Mouse (Mus musculus) gastrocnemius, postnatal 14 days (tissue): ENCODE measurements at regions not wholly inside any gene's neighbourhood (a gene's known extent, or its start where the extent isn't known, plus 50 kb on each side); places are given as distances from the start of the nearest gene placed in this dataset.

Experiments used
- DNase-seq: peaks from one replicate; pipeline ENCODE4 v3.0.0; 2021; ENCODE audit warnings: mixed read lengths
- intact Hi-C: fragments of 180-260 bp; cut with DNase I; formaldehyde crosslinking; loops from one replicate; pipeline ENCODE4 v1.15.1; 2025; ENCODE audit warnings: low total_unique reads

- DNase-seq = no peak
- intact Hi-C loops = no loop called here
Observed at GRCm38 (mm10) chr9:61296311-61296947, 75.7 kb upstream of the Tle3 start.

DNA sequence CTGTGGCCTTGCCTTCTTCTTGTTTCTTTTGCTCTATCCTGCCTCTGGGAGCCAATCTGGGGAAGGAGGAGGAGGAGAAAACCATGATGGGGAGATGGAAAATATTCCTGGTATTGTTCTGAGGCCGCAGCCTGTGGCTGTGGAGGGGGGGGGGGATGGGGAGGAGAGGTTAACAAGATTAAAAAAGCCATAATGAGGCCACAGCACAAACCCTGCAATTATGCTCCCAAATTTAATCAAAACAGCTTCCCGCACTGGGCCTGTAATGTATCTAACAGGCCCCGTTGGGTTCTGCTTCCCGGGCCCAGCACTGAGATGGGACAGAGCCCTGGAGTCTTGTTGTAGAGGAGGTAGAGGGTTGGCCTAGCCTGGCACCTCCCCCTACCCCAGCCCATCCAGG, 74.8 kb upstream of the Tle3 start:
- intact Hi-C loops = no loop called here
- DNase-seq = no peak

- DNase-seq = no peak
- intact Hi-C loops = no loop called here
Observed at GRCm38 (mm10) chr9:61299873-61300560, 72.1 kb upstream of the Tle3 start.

DNA sequence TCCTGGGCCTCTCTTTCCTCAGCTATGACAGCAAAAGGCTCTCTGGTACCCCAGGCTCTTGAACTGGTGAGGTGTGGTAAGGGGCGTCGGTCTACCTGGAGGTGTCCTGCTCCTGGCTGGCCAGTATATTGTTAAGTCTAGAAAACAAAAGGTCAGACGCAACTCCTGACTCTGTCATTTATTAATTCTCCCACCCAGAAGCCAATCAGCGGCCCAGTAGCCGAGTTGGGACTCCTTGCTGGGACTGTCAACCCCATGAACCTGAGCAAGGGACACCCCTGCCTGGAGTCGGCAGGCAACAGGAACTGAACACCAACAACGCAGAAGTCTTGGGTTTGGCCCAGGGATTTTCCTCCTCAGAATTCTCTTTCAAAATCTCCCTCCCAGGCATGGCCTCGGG, 71.1 kb upstream of the Tle3 start:
- intact Hi-C loops = no loop called here

GRCm38 (mm10) chr9:61302724-61303123, 69.4 kb upstream of the Tle3 start:
- no peak for DNase-seq
- intact Hi-C loops = no loop called here

More for the DNA sequence above, 71.1 kb upstream of the Tle3 start:
- DNase-seq = no peak

DNA sequence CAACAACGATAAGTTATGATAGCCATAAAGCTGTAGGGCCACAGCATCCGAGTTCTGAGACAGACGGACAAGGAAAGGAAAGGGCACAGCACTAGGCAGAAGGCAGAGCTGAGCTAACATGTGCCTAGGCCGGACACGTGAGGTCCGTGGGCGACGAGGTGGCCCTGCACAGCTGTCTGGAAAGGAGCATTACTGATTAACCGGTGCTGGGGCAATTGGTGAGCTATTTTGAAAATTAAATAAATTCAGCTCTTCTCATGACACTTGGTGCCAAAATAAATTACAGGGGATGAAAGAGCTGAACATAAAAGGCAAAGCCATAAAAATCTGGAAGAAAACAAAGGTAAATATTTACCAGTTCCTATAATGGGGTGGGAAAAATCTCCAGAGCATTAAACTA, 65.9 kb upstream of the Tle3 start:
- no peak for DNase-seq
- intact Hi-C loops = no loop called here

DNA sequence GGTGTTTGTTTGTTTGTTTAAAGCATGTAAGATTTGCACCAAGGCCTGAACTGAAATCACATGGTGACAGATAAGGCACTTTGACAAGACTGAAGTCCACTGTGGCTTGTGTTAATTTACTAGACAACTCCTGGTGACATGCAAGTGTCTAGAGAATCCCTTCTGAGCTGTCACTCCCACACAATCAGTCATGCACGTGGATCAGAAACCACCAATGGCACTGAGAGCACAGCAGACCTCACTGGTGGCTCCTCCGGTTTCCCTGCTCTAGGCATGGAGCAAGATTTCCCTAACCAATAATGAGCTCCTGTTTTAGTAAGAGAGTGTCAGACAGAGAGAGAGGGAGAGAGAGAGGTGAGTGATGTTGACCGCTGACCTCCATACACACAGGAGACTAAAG, 63.1 kb upstream of the Tle3 start:
- DNase-seq = no peak
- intact Hi-C loops = no loop called here

DNA sequence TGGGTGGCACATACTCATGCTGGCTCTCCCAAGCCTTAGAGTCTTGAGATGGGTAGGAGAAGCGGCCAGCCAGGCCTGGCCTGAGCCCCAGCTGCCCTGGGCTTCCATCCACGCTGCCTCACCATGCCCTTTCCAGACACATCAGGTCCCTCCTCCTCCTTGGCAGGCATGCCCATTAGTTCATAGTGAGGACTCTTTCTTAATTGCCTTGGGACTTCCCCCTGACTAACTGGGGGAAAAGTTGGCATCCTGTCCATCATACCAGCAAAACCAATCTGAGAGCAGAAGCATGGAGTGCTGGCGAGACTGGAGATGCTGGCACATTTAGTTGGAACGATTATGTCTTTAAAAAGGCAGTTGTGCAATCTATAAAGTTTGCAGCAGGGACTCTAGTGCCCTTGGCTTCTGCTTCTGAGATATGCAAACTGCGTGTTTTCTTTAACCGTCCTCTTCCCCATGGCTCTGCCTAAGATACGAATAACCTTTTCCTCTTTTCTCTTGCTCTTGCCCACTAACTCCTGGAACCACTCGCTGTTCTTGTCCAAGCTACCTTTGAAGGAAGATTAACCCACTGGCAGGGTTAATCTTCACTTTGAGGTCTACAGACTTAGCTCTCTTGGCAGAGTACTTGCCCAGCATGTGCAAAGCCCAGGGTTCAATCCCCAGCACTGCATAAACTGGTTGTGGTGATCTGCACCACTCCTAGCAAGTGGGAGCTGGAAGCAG, 62.2 kb upstream of the Tle3 start:
- intact Hi-C loops = no loop called here
- peak; percentile 63 for DNase-seq

DNA sequence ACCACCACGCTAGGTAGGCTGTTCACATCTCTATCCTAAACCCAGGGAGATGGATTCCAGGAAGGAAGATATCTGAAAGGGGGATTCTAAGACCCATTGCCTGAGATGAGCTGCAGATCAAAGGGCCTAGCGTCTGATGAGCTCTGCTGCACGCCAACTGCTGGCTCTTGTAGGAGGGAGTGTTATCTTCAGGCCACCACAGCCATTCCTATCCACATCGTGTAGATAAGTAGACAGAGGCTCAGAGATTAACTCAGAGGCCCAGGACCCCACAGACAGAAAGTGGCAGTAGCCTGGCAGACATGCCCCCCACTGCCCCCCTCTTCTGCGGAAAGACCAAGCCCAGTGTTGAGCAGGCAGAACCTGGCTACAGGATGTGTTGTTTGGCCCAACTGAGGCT, 61.6 kb upstream of the Tle3 start:
- DNase-seq = no peak
- intact Hi-C loops = no loop called here

DNA sequence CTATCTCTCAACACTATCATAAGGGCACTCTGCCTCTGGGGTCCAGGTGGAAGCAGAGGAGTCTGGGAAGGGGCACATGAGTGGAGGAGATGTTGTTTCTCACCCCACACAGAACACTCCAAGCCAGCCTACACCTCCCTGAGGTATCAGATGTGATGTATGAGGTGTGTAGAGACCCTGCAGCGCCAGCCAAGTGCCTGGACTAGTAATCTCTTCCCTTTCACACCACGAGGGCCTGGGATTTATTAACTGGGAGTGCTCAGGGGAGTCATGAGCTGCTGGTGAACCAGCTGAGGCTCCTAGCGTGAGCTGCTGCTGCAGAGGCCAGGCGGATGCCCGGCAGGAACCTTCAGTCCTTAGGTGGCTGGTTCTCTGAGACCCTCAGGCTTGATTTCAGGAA, 60.6 kb upstream of the Tle3 start:
- intact Hi-C loops = no loop called here
- DNase-seq = no peak

- intact Hi-C loops = no loop called here
- DNase-seq = no peak
Observed at GRCm38 (mm10) chr9:61314630-61315179, 57.5 kb upstream of the Tle3 start.

DNA sequence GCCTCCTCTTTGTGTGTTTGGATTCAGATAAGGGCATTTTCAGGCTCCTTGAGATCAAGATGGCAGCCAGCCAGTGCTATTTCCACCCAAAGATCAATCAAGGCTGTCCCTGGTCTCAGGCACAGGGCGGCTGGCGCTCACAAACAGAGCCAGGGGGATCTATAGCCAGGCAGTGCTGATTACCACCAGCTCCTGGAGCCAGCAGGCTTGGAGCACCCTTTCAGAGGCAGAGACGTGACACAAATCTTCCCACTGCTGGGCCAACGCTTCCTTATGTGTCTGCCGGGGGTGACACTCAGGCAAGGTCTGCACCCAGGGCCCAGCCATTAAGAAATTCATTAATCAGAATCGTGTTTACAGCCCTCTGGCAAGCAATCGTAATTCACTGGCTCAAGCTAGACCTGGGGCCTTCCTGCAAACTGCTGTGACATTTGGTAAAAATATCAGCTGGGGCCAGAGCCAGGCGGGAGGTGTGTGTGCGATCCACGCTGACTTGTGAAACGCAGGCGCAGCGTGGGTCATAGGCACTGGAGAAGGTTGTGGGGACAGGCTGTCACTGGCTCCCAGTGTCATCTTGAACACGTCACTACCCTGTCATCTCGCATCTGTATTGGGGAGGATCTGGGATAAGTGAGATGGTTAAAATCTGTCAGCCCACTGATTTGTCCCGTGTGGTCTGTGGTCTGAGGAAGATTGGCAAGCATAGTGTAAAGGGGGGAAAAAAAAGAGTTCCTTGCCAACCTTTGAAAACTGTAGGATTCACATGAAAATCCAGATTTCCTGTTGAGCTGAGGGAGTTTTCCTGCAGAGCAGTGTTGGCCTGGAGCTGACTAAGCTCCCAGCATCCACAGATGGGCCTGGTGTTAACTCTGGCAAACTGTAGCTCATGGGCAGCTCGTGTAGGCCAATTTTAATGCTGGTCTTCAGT, 56.5 kb upstream of the Tle3 start:
- intact Hi-C loops = no loop called here
- DNase-seq = peak; percentile 64

DNA sequence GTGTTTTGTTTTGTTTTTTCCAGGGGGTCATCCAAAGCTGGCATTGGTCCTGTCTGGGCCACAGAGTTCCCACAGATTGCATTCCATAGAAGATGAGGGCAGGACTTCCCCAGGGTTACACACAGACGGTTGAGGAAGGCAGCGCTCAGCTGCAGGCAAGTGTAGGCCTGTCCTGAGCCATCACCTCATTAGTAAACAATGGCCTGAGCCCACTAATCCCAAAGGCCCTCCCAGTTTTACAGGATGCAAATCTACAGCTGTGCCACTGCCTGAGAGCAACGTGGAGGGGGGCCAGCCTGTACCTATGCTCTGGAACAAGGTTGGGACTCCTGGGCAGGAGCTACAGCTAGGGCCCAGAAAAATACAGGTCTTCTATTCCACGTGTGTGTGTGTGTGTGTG, 55.7 kb upstream of the Tle3 start:
- intact Hi-C loops = no loop called here
- no peak for DNase-seq

- intact Hi-C loops = no loop called here
- DNase-seq = peak; percentile 31
Observed at GRCm38 (mm10) chr9:61319721-61320120, 52.4 kb upstream of the Tle3 start.

DNA sequence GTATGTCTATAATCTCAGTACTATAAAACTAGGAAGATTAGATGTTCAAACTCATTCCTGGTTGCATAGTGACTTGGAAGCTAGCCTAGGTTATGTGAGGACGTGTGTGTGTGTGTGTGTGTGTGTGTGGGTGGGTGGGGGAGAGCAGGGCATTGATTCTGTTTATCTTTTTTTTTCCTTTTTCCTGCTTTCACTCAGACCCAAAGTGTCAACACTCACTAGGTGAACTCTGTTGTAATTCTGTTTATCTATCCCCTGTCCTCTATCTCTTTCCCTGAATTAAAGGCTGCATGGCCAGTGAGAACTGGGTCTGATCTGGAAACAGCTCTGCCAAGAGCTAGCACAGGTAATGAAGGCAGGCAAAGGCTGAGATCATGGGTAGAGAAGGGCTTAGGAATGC, 50.9 kb upstream of the Tle3 start:
- intact Hi-C loops = no loop called here
- no peak for DNase-seq

DNA sequence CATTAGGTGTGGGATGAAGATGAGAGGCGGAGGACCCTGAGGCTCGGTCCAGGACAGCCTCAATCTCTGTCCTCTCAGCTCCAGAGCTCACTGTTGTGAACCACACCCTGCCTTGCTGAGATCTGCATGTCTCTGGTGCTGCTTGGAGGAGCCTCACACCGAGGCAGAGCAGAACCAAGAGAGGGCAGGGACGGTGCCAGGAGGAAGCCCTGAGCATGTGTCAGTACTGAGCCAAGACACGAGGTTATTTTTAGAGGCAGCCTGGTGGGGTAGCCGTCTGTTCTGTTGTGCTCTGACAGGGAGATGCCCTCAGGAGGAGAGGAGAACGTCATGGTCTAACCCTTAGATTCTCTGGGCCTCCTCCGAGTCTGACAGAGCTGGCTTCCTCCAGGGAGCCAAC, 50.3 kb upstream of the Tle3 start:
- no peak for DNase-seq

DNA sequence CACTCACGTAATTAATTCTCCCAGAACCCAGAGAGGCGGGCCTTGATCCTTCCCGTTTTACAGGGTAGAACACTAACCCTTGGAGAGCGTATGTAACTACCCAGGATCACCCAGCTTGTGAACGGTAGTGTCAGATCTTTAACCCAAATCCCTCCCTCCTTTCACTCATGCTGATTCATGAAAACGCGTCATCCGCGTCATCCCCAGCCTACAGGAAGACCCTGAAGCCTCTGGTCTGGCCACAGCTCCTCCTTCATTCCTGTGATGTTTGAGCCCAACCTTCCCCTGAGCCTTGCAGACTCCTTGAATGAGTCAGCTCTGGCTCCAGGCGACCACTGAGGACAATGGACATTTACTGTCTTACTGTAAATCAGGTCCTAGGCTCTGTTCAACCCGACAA, 49.8 kb upstream of the Tle3 start:
- no peak for DNase-seq
- intact Hi-C loops = no loop called here

More for the DNA sequence above, 50.3 kb upstream of the Tle3 start:
- intact Hi-C loops = no loop called here
